Mouse (Mus musculus) heart, adult 2 months (tissue): Measurements from ENCODE around the gene Rab14.

ENCODE experiments used
- CTCF ChIP-seq: fragments of 200-600 bp; IDR thresholded peaks from 2 replicates; pipeline ENCODE4 v1.8.1; 2022; ENCODE audit warnings: antibody characterized with exemption, mild to moderate bottlenecking, moderate library complexity
- POLR2A ChIP-seq: fragments of 200-500 bp; IDR thresholded peaks from 2 replicates; pipeline ENCODE4 v1.6.1; 2011; ENCODE audit warnings: mild to moderate bottlenecking, low read depth, low read length, control low read depth; ENCODE audit not compliant: insufficient read depth

- TF ChIP-seq CTCF (no peak), POLR2A (no peak)
Measured at GRCm38 (mm10) chr2:35171341-35171861, 29.5 kb downstream of the Rab14 start.
